Mouse (Mus musculus) embryonic facial prominence, embryonic 11.5 days (tissue): ENCODE measurements at regions not wholly inside any gene's neighbourhood (a gene's known extent, or its start where the extent isn't known, plus 50 kb on each side); places are given as distances from the start of the nearest gene placed in this dataset.
A peak's percentile ranks its signal among the peaks of the same experiment; 100 is the strongest.

Experiments
- ATAC-seq: fragments of 200-750 bp; cut with Nextera tagmentation; replicated peaks from 2 replicates; pipeline ENCODE4 v1.8.0; 2017; ENCODE audit warnings: low read depth; ENCODE audit not compliant: insufficient number of reproducible peaks, low FRiP score, low TSS enrichment
- DNase-seq: peaks from one replicate; pipeline ENCODE4 v3.0.0-alpha.2; 2015; ENCODE audit warnings: low spot score
- H3K27ac ChIP-seq: fragments of 300-500 bp; sonication (generic); replicated peaks from 2 replicates; pipeline ENCODE4 v1.5.1; 2014; ENCODE audit warnings: mild to moderate bottlenecking, low read depth, low read length, control low read depth
- H3K27me3 ChIP-seq: fragments of 300-500 bp; sonication (generic); 2 replicates; pipeline ENCODE4 v1.6.1; 2014; ENCODE audit warnings: mild to moderate bottlenecking, low read length, moderate library complexity, mixed read lengths; ENCODE audit not compliant: control insufficient read depth, insufficient read depth
- H3K36me3 ChIP-seq: fragments of 300-500 bp; sonication (generic); replicated peaks from 2 replicates; pipeline ENCODE4 v1.6.1; 2014; ENCODE audit warnings: low read depth, mild to moderate bottlenecking, low read length, moderate library complexity, mixed read lengths; ENCODE audit not compliant: control insufficient read depth, insufficient read depth
- H3K4me1 ChIP-seq: fragments of 300-500 bp; sonication (generic); 2 replicates; pipeline ENCODE4 v1.6.1; 2014; ENCODE audit warnings: low read length, mixed read lengths; ENCODE audit not compliant: control insufficient read depth, insufficient read depth
- H3K4me2 ChIP-seq: fragments of 300-500 bp; sonication (generic); 2 replicates; pipeline ENCODE4 v1.6.1; 2014; ENCODE audit warnings: low read depth, mild to moderate bottlenecking, control low read depth, low read length, moderate library complexity
- H3K4me3 ChIP-seq: fragments of 300-500 bp; sonication (generic); 2 replicates; pipeline ENCODE4 v1.5.1; 2014; ENCODE audit warnings: low read depth, low read length, control low read depth
- H3K9ac ChIP-seq: fragments of 300-500 bp; sonication (generic); replicated peaks from 2 replicates; pipeline ENCODE4 v1.6.1; 2014; ENCODE audit warnings: mild to moderate bottlenecking, control low read depth, low read length
- H3K9me3 ChIP-seq: fragments of 300-500 bp; sonication (generic); replicated peaks from 2 replicates; pipeline ENCODE4 v1.6.1; 2016; ENCODE audit warnings: mild to moderate bottlenecking, low read length, inconsistent platforms, mixed read lengths; ENCODE audit not compliant: control insufficient read depth
- WGBS: fragments of 180-500 bp; shearing (Covaris S2); extraction: QIAGEN DNeasy Blood & Tissue Kit; methylation state at CpG from one replicate; pipeline ENCODE4 v1.1.7; 2014; 5-methylcytosine and 5-hydroxymethylcytosine counted together

GRCm38 (mm10) chr4:34231270-34231669, 181.3 kb upstream of the Spaca1 start:
- 14% methylated on average over 3 of the region's 3 CpGs for WGBS
- peak; percentile 78 for DNase-seq
- no peaks in the 10 kb centered on the region for H3K27me3 ChIP-seq
- H3K9ac ChIP-seq: no peak overlapping the region
- H3K36me3 ChIP-seq: no peaks in the 10 kb centered on the region
- H3K27ac ChIP-seq: no peak overlapping the region
- peak; percentile 65 for ATAC-seq
- H3K4me2 ChIP-seq: no peak overlapping the region
- no peaks in the 10 kb centered on the region for H3K9me3 ChIP-seq
- no peaks in the 10 kb centered on the region for H3K4me1 ChIP-seq
- H3K4me3 ChIP-seq: no peak overlapping the region

- WGBS: 89% methylated on average over 11 of the region's 11 CpGs
These were observed 184.2 kb upstream of the Spaca1 start for GRCm38 (mm10) chr4:34234204-34234603.

GRCm38 (mm10) chr4:34234645-34235044, 184.7 kb upstream of the Spaca1 start:
- H3K4me1 ChIP-seq: no peaks in the 10 kb centered on the region
- H3K36me3 ChIP-seq: no peaks in the 10 kb centered on the region
- H3K27me3 ChIP-seq: no peaks in the 10 kb centered on the region
- ATAC-seq (no peak), DNase-seq (no peak)
- H3K27ac ChIP-seq: no peak overlapping the region
- no peak overlapping the region for H3K4me3 ChIP-seq
- WGBS: 92% methylated on average over 8 of the region's 8 CpGs
- H3K4me2 ChIP-seq: no peak overlapping the region
- H3K9me3 ChIP-seq: no peaks in the 10 kb centered on the region
- no peak overlapping the region for H3K9ac ChIP-seq

More at GRCm38 (mm10) chr4:34234204-34234603, 184.2 kb upstream of the Spaca1 start:
- Histone ChIP-seq H3K4me3 (no peak overlapping the region), H3K36me3 (no peaks in the 10 kb centered on the region), H3K4me2 (no peak overlapping the region), H3K9me3 (no peaks in the 10 kb centered on the region), H3K27ac (no peak overlapping the region), H3K27me3 (no peaks in the 10 kb centered on the region), H3K9ac (no peak overlapping the region), H3K4me1 (no peaks in the 10 kb centered on the region)
- DNase-seq (no peak), ATAC-seq (no peak)

- Histone ChIP-seq H3K36me3 (no peaks in the 10 kb centered on the region), H3K27me3 (no peaks in the 10 kb centered on the region), H3K4me3 (no peak overlapping the region), H3K4me1 (no peaks in the 10 kb centered on the region; the same call in 1 of the 2 replicates), H3K9ac (no peak overlapping the region), H3K4me2 (no peak overlapping the region), H3K9me3 (no peaks in the 10 kb centered on the region), H3K27ac (no peak overlapping the region)
- WGBS: 92% methylated on average over 3 of the region's 3 CpGs
- ATAC-seq (no peak), DNase-seq (no peak)
These were observed 187.8 kb upstream of the Spaca1 start for GRCm38 (mm10) chr4:34237791-34238190.

GRCm38 (mm10) chr4:34239624-34240023, 189.6 kb upstream of the Spaca1 start:
- no peaks in the 10 kb centered on the region; the same call in 1 of the 2 replicates for H3K4me1 ChIP-seq
- no peak overlapping the region for H3K4me2 ChIP-seq
- peak; percentile 18 for DNase-seq
- H3K9me3 ChIP-seq: no peaks in the 10 kb centered on the region
- H3K36me3 ChIP-seq: no peaks in the 10 kb centered on the region
- H3K27me3 ChIP-seq: no peaks in the 10 kb centered on the region
- H3K27ac ChIP-seq: no peak overlapping the region
- 35% methylated on average over 3 of the region's 3 CpGs for WGBS
- no peak overlapping the region for H3K4me3 ChIP-seq
- ATAC-seq: no peak
- H3K9ac ChIP-seq: no peak overlapping the region

GRCm38 (mm10) chr4:34241060-34241571, 191.1 kb upstream of the Spaca1 start:
- WGBS: 23% methylated on average over 7 of the region's 7 CpGs
- no peaks in the 10 kb centered on the region for H3K9me3 ChIP-seq
- no peak overlapping the region for H3K9ac ChIP-seq
- no peak overlapping the region for H3K4me3 ChIP-seq
- no peaks in the 10 kb centered on the region for H3K36me3 ChIP-seq
- no peaks in the 10 kb centered on the region for H3K27me3 ChIP-seq
- ATAC-seq (peak; percentile 86), DNase-seq (peak; percentile 30)
- H3K4me2 ChIP-seq: no peak overlapping the region
- no peaks in the 10 kb centered on the region; the same call in 1 of the 2 replicates for H3K4me1 ChIP-seq
- no peak overlapping the region for H3K27ac ChIP-seq

- WGBS: 34% methylated on average over 3 of the region's 3 CpGs
- H3K27ac ChIP-seq: no peak overlapping the region
- H3K4me2 ChIP-seq: no peak overlapping the region
- H3K27me3 ChIP-seq: no peaks in the 10 kb centered on the region
- H3K9me3 ChIP-seq: no peaks in the 10 kb centered on the region
- no peak overlapping the region for H3K9ac ChIP-seq
- ATAC-seq (no peak), DNase-seq (peak; percentile 17)
- H3K4me1 ChIP-seq: no peaks in the 10 kb centered on the region; the same call in 1 of the 2 replicates
- no peaks in the 10 kb centered on the region for H3K36me3 ChIP-seq
- no peak overlapping the region for H3K4me3 ChIP-seq
These were observed 191.7 kb upstream of the Spaca1 start for GRCm38 (mm10) chr4:34241673-34242072.

GRCm38 (mm10) chr4:34259444-34259843, 209.5 kb upstream of the Spaca1 start:
- DNase-seq (no peak), ATAC-seq (no peak)
- Histone ChIP-seq H3K27me3 (no peaks in the 10 kb centered on the region), H3K36me3 (no peaks in the 10 kb centered on the region), H3K9ac (no peak overlapping the region), H3K9me3 (no peaks in the 10 kb centered on the region), H3K27ac (no peak overlapping the region), H3K4me2 (no peak overlapping the region), H3K4me3 (no peak overlapping the region), H3K4me1 (no peaks in the 10 kb centered on the region)
